Mouse (Mus musculus) forebrain, postnatal 0 days (tissue): ENCODE results near the gene 4930486L24Rik. TPM values are rescaled to one million over a fixed set of nuclear protein-coding genes. Genes with fewer than 3 reads are reported as not detected.

ENCODE experiments used
- ATAC-seq: fragments of 200-750 bp; cut with Nextera tagmentation; 2 replicates; pipeline ENCODE4 v1.8.0; 2017; ENCODE audit warnings: mild to moderate bottlenecking, moderate library complexity
- DNase-seq: peaks from one replicate; pipeline ENCODE4 v3.0.0-alpha.2; 2015
- H3K27ac ChIP-seq: fragments of 300-500 bp; sonication (generic); 2 replicates; pipeline ENCODE4 v1.5.1; 2014; ENCODE audit warnings: low read depth, mild to moderate bottlenecking, antibody characterized with exemption, low read length, moderate library complexity, mixed read lengths
- H3K27me3 ChIP-seq: fragments of 300-500 bp; sonication (generic); 2 replicates; pipeline ENCODE4 v1.6.1; 2014; ENCODE audit warnings: mild to moderate bottlenecking, low read length, mixed read lengths; ENCODE audit not compliant: insufficient read depth
- H3K36me3 ChIP-seq: fragments of 300-500 bp; sonication (generic); 2 replicates; pipeline ENCODE4 v1.6.1; 2014; ENCODE audit warnings: mild to moderate bottlenecking, moderate library complexity; ENCODE audit not compliant: insufficient read depth
- H3K4me1 ChIP-seq: fragments of 300-500 bp; sonication (generic); 2 replicates; pipeline ENCODE4 v1.6.1; 2014; ENCODE audit warnings: antibody characterized with exemption; ENCODE audit not compliant: insufficient read depth
- H3K4me2 ChIP-seq: fragments of 300-500 bp; sonication (generic); 2 replicates; pipeline ENCODE4 v1.6.1; 2014; ENCODE audit warnings: low read depth, mild to moderate bottlenecking, moderate library complexity
- H3K4me3 ChIP-seq: fragments of 300-500 bp; sonication (generic); 2 replicates; pipeline ENCODE4 v1.5.1; 2014; ENCODE audit warnings: low read depth, low read length, mixed read lengths
- H3K9ac ChIP-seq: fragments of 300-500 bp; sonication (generic); 2 replicates; pipeline ENCODE4 v1.6.1; 2014; ENCODE audit warnings: mild to moderate bottlenecking
- H3K9me3 ChIP-seq: fragments of 300-500 bp; sonication (generic); 2 replicates; pipeline ENCODE4 v1.6.1; 2016; ENCODE audit warnings: low read length
- CTCF ChIP-seq: sonication (generic); IDR thresholded peaks from 2 replicates; pipeline ENCODE4 v1.5.1; 2016; ENCODE audit warnings: antibody characterized with exemption, control low read depth, low read depth
- WGBS: fragments of 180-500 bp; shearing (Covaris S2); extraction: QIAGEN DNeasy Blood & Tissue Kit; methylation state at CpG from one replicate; pipeline ENCODE4 v1.1.7; 2014; 5-methylcytosine and 5-hydroxymethylcytosine counted together
- polyA plus RNA-seq: library from polyadenylated mRNA; unstranded; fragments of >200 nt; fragmentation: Nextera tagmentation; extraction: Ambion mirVana; gene quantifications from 2 replicates; pipeline ENCODE4 v1.2.1, GENCODE M21; 2015
- total RNA-seq: library from RNA; depleted of rRNA; stranded (reverse); fragments of >200 nt; gene quantifications from 2 replicates; pipeline ENCODE4 v1.2.3, GENCODE M21; 2014

Gene 4930486L24Rik
- total and polyA plus RNA-seq, 2 experiments from 2014 or later: not detected

DNA sequence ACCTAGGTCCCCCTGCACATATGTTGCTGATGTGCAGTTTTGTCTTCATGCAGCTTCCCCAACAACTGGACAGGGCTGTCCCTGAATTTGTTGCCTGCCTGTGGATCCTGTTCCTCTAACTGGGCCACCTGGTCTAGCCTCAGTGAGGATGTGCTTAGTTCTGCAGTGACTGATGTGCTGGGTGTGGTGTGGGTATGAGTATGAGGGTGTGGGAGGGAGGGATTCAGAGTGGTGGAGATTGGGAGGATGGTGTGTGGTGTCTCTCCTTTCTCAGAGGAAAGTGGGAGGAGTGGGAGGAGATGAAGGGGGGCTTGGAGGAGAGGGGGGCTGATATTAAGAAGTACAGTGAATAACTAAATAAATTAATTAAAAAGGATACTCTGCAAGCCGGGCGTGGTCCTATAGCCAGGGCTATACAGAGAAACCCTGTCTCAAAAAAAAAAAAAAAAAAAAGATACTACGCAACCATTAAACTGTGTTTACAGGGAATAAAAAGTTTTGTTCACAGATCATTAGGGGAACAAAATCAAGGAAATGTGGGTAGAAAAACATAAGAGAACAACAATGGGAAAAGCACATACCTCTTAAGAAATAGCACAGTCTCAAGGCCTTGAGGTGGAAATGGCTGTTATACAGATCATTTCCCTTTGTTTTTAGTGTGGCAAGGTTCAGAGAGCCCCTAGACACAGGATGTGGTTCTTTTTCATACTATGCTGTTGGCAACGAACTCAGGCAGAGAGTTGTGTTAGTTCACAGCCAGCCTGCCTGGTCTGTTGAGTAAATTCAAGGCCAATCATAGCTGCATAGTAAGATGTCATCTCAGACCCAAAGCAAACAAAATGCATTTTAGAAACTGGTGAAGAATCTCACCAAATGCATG is 15.8 kb downstream of the 4930486L24Rik start:
- H3K4me3 ChIP-seq: no peak overlapping the region
- H3K27ac ChIP-seq: no peak overlapping the region
- H3K4me1 ChIP-seq: no peaks in the 10 kb centered on the region
- ATAC-seq (no peak), DNase-seq (no peak)
- no peaks in the 10 kb centered on the region for H3K9me3 ChIP-seq
- 87% methylated on average over 4 of the region's 4 CpGs for WGBS
- H3K9ac ChIP-seq: no peak overlapping the region
- H3K36me3 ChIP-seq: no peaks in the 10 kb centered on the region
- no peaks in the 10 kb centered on the region for H3K27me3 ChIP-seq
- no peak overlapping the region for H3K4me2 ChIP-seq
- no peak for TF ChIP-seq CTCF

DNA sequence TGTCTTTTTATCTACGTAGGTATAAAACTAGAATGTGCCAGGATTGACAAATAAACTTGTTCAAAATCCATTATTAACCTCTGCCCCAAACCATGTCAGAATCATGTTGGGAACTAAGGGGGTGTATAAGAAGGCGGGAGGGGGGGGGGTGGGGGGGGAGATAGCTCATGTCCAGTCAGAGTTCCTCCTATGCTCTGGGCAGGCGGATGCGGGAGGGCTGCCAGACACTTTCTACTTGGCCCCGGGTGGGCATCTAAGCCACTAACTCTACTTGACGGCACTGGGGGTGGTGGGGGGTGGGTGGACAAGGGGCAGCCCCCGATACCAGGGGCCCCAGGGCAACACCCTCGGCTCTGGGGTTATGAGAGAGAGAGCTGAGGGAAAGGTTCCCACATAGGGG is 21.1 kb downstream of the 4930486L24Rik start:
- Histone ChIP-seq H3K4me3 (no peak overlapping the region), H3K9me3 (no peaks in the 10 kb centered on the region), H3K36me3 (no peaks in the 10 kb centered on the region), H3K27me3 (no peaks in the 10 kb centered on the region), H3K4me1 (no peaks in the 10 kb centered on the region), H3K4me2 (no peak overlapping the region), H3K9ac (no peak overlapping the region), H3K27ac (no peak overlapping the region)
- no peak for TF ChIP-seq CTCF
- DNase-seq (no peak), ATAC-seq (no peak)
- 83% methylated on average over 8 of the region's 8 CpGs for WGBS

DNA sequence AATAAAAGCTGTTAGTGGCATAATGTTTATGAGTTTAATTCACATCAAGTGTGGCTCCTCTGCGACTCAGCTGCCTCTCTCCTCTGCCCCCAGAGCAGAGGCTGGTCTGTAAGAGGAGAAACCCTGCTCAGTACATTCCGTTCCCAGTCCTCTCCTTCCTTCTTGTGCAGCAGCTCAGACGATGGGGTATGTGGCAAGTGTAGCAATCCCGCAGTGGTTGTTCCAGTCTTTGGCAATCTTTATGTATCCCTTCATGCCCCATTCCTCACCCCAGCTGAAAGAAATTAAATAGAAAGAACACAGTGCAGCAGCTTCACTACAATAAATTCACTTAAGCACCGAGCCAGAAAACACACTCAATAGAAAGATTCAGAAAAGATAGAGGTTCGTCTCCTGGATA is 21.6 kb downstream of the 4930486L24Rik start:
- DNase-seq: no peak
- no peak for ATAC-seq
- no peak for TF ChIP-seq CTCF

DNA sequence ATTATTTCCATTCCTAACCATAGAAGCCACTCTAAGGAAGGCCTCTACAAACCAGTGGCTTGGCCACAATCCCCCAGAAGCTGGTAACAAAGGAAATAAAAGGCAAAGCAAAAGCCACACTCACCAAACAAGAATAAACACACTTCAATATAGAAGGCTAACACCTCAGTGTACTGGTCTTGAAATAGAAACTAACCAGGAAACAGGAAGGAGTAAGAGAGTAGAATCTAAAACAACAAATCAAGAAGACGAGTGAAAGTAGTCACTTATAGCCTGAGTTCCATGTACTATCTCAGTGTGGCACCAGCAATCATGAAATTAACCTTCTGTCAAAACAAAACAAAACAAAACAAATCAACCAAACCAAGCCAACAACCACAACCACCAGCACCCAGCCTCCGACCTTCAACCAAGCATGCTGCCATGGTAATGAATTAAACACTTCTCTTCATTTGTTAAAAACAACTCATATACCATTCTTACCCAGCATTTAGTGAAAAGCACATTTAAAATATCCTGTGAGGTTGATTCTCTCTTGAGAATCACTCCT is 24.8 kb downstream of the 4930486L24Rik start:
- WGBS: 85% methylated on average over 2 of the region's 2 CpGs
- no peak overlapping the region for H3K4me3 ChIP-seq
- ATAC-seq: no peak
- no peaks in the 10 kb centered on the region for H3K4me1 ChIP-seq
- no peaks in the 10 kb centered on the region for H3K9me3 ChIP-seq
- TF ChIP-seq CTCF: no peak
- DNase-seq: no peak
- no peak overlapping the region for H3K9ac ChIP-seq
- no peak overlapping the region for H3K4me2 ChIP-seq
- no peak overlapping the region for H3K27ac ChIP-seq
- no peaks in the 10 kb centered on the region for H3K27me3 ChIP-seq
- H3K36me3 ChIP-seq: no peaks in the 10 kb centered on the region

More for the DNA sequence above, 21.6 kb downstream of the 4930486L24Rik start:
- no peak overlapping the region for H3K27ac ChIP-seq
- no peaks in the 10 kb centered on the region for H3K36me3 ChIP-seq
- no peaks in the 10 kb centered on the region for H3K4me1 ChIP-seq
- no peak overlapping the region for H3K4me2 ChIP-seq
- H3K9ac ChIP-seq: no peak overlapping the region
- H3K4me3 ChIP-seq: no peak overlapping the region
- 82% methylated on average over 6 of the region's 6 CpGs for WGBS
- H3K9me3 ChIP-seq: no peaks in the 10 kb centered on the region
- H3K27me3 ChIP-seq: no peaks in the 10 kb centered on the region

DNA sequence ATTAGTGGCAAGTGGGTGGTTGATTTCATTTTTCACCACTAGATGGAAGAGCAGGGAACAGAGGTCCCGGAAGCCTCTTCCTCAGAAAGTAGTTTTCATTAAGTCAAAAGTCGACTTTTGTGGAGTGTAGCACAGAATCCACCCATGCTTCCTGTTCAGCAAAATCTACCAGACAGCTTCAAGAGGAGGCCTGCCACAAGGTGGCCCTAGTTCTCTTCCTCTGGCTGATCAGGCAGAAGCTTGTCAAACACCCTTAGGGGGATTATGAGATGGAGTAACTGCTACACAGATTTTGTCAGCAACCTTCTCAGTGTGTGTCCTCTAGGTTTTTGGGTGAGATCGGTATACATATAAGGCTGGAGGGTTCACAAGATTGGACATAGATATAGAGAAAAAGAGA is 38.2 kb downstream of the 4930486L24Rik start:
- no peaks in the 10 kb centered on the region for H3K36me3 ChIP-seq
- no peak overlapping the region for H3K4me2 ChIP-seq
- peak; percentile 34 for TF ChIP-seq CTCF
- H3K4me3 ChIP-seq: no peak overlapping the region
- WGBS: 71% methylated on average over 3 of the region's 3 CpGs
- H3K27me3 ChIP-seq: no peaks in the 10 kb centered on the region
- no peak overlapping the region for H3K9ac ChIP-seq
- no peaks in the 10 kb centered on the region for H3K9me3 ChIP-seq
- no peak overlapping the region for H3K27ac ChIP-seq
- no peaks in the 10 kb centered on the region for H3K4me1 ChIP-seq
- ATAC-seq (no peak), DNase-seq (no peak)

DNA sequence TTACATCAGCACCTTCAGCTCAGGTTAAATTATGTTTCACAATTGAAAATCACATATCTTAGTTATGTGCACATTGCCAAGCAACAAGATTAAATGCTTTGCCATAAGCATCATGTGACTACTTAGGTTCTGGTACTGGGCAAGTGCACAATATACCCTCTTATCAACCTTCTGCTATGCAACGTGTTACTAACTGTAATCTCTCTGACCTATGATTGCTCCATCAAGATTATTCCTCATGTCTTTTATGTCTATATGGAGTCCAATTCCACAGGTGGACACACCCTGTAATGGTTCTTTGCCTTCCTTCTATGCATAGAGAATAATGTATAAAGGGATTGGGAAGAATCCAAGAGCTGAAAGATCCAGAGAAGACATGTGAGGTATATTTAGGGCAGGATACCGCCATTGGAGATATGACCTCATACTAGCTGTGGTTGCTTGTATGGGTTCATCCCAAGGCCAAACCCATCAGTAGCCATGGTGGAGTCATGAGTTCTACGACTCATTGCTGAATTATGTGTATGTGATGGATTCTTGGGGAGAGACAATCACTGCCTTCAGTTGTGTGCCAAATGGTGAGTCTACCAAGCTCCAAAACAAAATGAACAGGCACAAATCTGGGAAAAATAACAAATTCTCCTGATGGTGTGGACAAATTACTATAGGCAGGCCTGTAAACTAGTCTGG is 43.6 kb downstream of the 4930486L24Rik start:
- H3K27me3 ChIP-seq: no peaks in the 10 kb centered on the region
- H3K36me3 ChIP-seq: no peaks in the 10 kb centered on the region
- ATAC-seq: no peak
- no peak overlapping the region for H3K9ac ChIP-seq
- no peaks in the 10 kb centered on the region for H3K4me1 ChIP-seq
- DNase-seq: no peak
- no peak overlapping the region for H3K4me3 ChIP-seq
- WGBS: 75% methylated on average over 3 of the region's 3 CpGs
- H3K9me3 ChIP-seq: no peaks in the 10 kb centered on the region
- no peak overlapping the region for H3K27ac ChIP-seq
- TF ChIP-seq CTCF: no peak
- H3K4me2 ChIP-seq: no peak overlapping the region

DNA sequence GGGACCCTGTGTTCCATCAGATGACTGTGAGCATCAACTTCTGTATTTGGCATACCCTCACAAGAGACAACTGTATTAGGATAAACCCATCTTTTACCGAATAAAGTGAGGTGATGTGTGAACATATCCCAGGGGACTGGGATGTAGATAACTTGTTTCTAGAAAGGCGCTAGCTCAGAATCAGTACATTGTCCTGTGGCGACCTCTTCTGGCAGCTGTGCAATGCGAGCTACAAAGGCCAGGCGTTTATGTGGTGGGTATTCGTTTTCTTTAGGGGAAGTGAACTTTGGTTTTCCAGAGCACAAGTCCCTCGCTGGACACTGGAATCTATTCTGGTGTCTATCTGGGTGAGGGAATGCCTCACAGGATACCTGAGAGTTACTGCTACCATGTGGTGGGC is 44.8 kb downstream of the 4930486L24Rik start:
- no peak for ATAC-seq
- Histone ChIP-seq H3K27ac (no peak overlapping the region), H3K4me2 (no peak overlapping the region), H3K4me3 (no peak overlapping the region), H3K36me3 (no peaks in the 10 kb centered on the region), H3K4me1 (no peaks in the 10 kb centered on the region), H3K9ac (no peak overlapping the region), H3K27me3 (no peaks in the 10 kb centered on the region), H3K9me3 (no peaks in the 10 kb centered on the region)
- 14% methylated on average over 7 of the region's 7 CpGs for WGBS
- peak; percentile 56 for DNase-seq
- TF ChIP-seq CTCF: peak; percentile 71
